Mouse (Mus musculus) embryonic facial prominence, embryonic 10.5 days (tissue): Measurements from ENCODE around the gene Akap1. TPM values are rescaled to one million over a fixed set of nuclear protein-coding genes. Genes with fewer than 3 reads are reported as not detected.
A peak's percentile ranks its signal among the peaks of the same experiment; 100 is the strongest.

Source experiments
- DNase-seq: peaks from one replicate; pipeline ENCODE4 v3.0.0-alpha.2; 2017; ENCODE audit warnings: low spot score
- H3K27ac ChIP-seq: fragments of 300-500 bp; sonication (generic); replicated peaks from 2 replicates; pipeline ENCODE4 v1.5.1; 2016; ENCODE audit warnings: mild to moderate bottlenecking
- H3K27me3 ChIP-seq: fragments of 300-500 bp; sonication (generic); replicated peaks from 2 replicates; pipeline ENCODE4 v1.6.1; 2016; ENCODE audit warnings: low read depth, mild to moderate bottlenecking; ENCODE audit not compliant: poor library complexity, severe bottlenecking
- H3K36me3 ChIP-seq: fragments of 300-500 bp; sonication (generic); replicated peaks from 2 replicates; pipeline ENCODE4 v1.6.1; 2016; ENCODE audit warnings: mild to moderate bottlenecking, moderate library complexity
- H3K4me1 ChIP-seq: fragments of 300-500 bp; sonication (generic); 2 replicates; pipeline ENCODE4 v1.6.1; 2016
- H3K4me3 ChIP-seq: fragments of 300-500 bp; sonication (generic); 2 replicates; pipeline ENCODE4 v1.5.1; 2016; ENCODE audit warnings: mild to moderate bottlenecking, moderate library complexity
- H3K9me3 ChIP-seq: fragments of 300-500 bp; sonication (generic); 2 replicates; pipeline ENCODE4 v1.6.1; 2016; ENCODE audit warnings: mild to moderate bottlenecking
- WGBS: fragments of 180-500 bp; shearing (Covaris S2); methylation state at CpG from one replicate; pipeline ENCODE4 v1.1.7; 2016; 5-methylcytosine and 5-hydroxymethylcytosine counted together
- polyA plus RNA-seq: library from polyadenylated mRNA; unstranded; fragments of >200 nt; fragmentation: Nextera tagmentation; extraction: Ambion mirVana; gene quantifications from 2 replicates; pipeline ENCODE4 v1.2.1, GENCODE M21; 2016

The Akap1 gene
- polyA plus RNA-seq, 1 experiment from 2014 or later, result 17.1 TPM

GRCm38 (mm10) chr11:88803231-88804010 is 61.0 kb downstream of the Akap1 start:
- no peaks in the 10 kb centered on the region for H3K36me3 ChIP-seq
- peak overlapping the region; percentile 58 for H3K27ac ChIP-seq
- WGBS, result 54% methylated on average over 31 of the region's 31 CpGs
- H3K4me1 ChIP-seq, result peaks cover 17% of the 10 kb centered on the region
- H3K27me3 ChIP-seq, result no peaks in the 10 kb centered on the region
- DNase-seq, result no peak
- peak overlapping the region; percentile 39 for H3K4me3 ChIP-seq
- no peaks in the 10 kb centered on the region; the same call in 1 of the 2 replicates for H3K9me3 ChIP-seq

- Histone ChIP-seq H3K4me1 (peaks cover 7% of the 10 kb centered on the region; the same call in 1 of the 2 replicates), H3K9me3 (0 out of 2 replicates have a peak, but pooled peaks cover 6% of the 10 kb centered on the region), H3K27me3 (no peaks in the 10 kb centered on the region), H3K27ac (no peak overlapping the region), H3K4me3 (no peak overlapping the region), H3K36me3 (no peaks in the 10 kb centered on the region)
- DNase-seq, result no peak
- WGBS, result 92% methylated on average over 8 of the region's 8 CpGs
These were observed 68.2 kb downstream of the Akap1 start for GRCm38 (mm10) chr11:88796207-88796606.

- 75% methylated on average over 2 of the region's 2 CpGs for WGBS
- H3K27ac ChIP-seq, result no peak overlapping the region
- no peak overlapping the region for H3K4me3 ChIP-seq
- no peak for DNase-seq
- no peaks in the 10 kb centered on the region for H3K36me3 ChIP-seq
- no peaks in the 10 kb centered on the region for H3K4me1 ChIP-seq
- H3K9me3 ChIP-seq, result no peaks in the 10 kb centered on the region
- H3K27me3 ChIP-seq, result no peaks in the 10 kb centered on the region
These were observed 74.5 kb downstream of the Akap1 start for GRCm38 (mm10) chr11:88789893-88790292.

- no peak for DNase-seq
- Histone ChIP-seq H3K27me3 (no peaks in the 10 kb centered on the region), H3K9me3 (no peaks in the 10 kb centered on the region), H3K4me1 (no peaks in the 10 kb centered on the region), H3K27ac (no peak overlapping the region), H3K36me3 (no peaks in the 10 kb centered on the region), H3K4me3 (no peak overlapping the region)
- 90% methylated on average over 7 of the region's 7 CpGs for WGBS
These were observed 77.6 kb downstream of the Akap1 start for GRCm38 (mm10) chr11:88786816-88787215.

- no peaks in the 10 kb centered on the region for H3K4me1 ChIP-seq
- 81% methylated on average over 4 of the region's 4 CpGs for WGBS
- H3K27ac ChIP-seq, result no peak overlapping the region
- H3K9me3 ChIP-seq, result no peaks in the 10 kb centered on the region
- no peaks in the 10 kb centered on the region for H3K36me3 ChIP-seq
- no peaks in the 10 kb centered on the region for H3K27me3 ChIP-seq
- H3K4me3 ChIP-seq, result no peak overlapping the region
- DNase-seq, result no peak
These were observed 80.9 kb downstream of the Akap1 start for GRCm38 (mm10) chr11:88783525-88783924.

GRCm38 (mm10) chr11:88782531-88782930 is 81.9 kb downstream of the Akap1 start:
- 90% methylated on average over 5 of the region's 5 CpGs for WGBS
- no peaks in the 10 kb centered on the region for H3K4me1 ChIP-seq

More at GRCm38 (mm10) chr11:88782531-88782930, 81.9 kb downstream of the Akap1 start:
- no peaks in the 10 kb centered on the region for H3K27me3 ChIP-seq
- no peaks in the 10 kb centered on the region for H3K9me3 ChIP-seq
- H3K4me3 ChIP-seq, result no peak overlapping the region
- DNase-seq, result no peak
- H3K36me3 ChIP-seq, result no peaks in the 10 kb centered on the region
- H3K27ac ChIP-seq, result no peak overlapping the region

Other genes with a start within 250 kb of the Akap1 start
- gene Msi2, start 146.1 kb downstream of the Akap1 start, polyA plus RNA-seq, result 20.2 and 22.6 TPM in 2 replicates
- gene Scpep1, start 90.9 kb upstream of the Akap1 start, polyA plus RNA-seq, result 72.9 and 77.2 TPM in 2 replicates
- not detected in 2 replicates for gene Elobl, start 102.3 kb upstream of the Akap1 start, polyA plus RNA-seq
- gene Coil, start 105.7 kb upstream of the Akap1 start, polyA plus RNA-seq, result 26.0 and 27.2 TPM in 2 replicates
- gene Trim25, start 134.8 kb upstream of the Akap1 start, polyA plus RNA-seq, result 2.8 and 3.5 TPM in 2 replicates
- 4.5 and 4.7 TPM in 2 replicates for gene Dgke, start 202.3 kb upstream of the Akap1 start, polyA plus RNA-seq
- not detected in 2 replicates for gene Gm525, start 209.3 kb upstream of the Akap1 start, polyA plus RNA-seq